Mouse (Mus musculus) urinary bladder, adult 18-20 months (tissue): ENCODE data around the gene Cnr2.

Source experiments
- DNase-seq, 2 experiments: peaks; one replicate each; pipeline ENCODE4 v3.0.0; 2022; ENCODE audit warnings: low spot score in 2 of 2, mixed read lengths in 2 of 2

Gene Cnr2

DNA sequence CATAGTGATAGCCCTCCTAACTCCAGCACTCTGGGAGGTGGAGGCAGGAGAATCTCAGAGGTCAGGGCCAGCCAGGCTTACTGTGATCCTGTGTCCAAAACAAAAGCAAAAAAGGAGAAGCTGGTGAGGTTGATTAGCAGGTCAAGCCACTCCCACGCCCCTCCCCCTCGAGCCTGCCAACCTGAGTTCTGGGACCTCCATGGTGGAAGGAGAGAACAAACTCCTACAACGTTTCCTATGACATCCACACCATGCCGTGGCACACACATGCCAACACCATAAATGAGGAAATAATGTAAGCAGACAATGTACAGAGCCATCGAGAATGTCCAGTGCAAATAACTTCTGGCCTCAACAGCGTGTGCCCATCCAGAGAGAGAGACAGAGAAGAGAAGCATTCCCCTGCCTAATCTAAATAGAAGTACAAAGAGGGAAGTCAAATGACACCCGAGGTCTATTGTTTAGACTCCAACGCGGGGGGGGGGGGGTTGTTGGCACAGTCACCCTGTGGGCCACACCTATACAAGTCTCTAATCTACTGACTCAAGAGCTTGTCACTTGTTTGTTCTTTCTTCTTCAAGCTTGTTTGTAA, 19.1 kb upstream of the Cnr2 start:
- DNase-seq, result peak; percentile 34 to 37

DNA sequence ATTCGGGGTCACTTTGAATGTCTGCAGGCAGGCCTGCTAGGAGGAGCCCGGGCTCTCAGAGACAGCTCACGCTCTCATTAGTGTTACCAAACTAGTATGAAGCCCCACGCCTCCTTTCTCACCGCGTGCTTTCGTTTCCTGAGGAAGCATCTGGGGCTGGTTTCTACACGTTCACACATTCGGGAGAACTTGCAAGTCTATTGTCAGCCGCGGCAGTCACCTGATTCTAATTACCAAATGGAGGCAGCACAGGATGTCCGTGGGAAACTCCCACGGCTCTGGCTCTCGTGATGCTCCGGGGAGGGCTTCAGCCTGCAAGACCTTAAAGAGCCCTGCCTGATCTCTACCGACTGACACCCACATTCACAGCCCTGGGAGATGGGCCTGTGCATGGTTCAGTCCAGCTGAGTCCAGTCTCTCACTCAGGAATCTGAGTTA, 18.6 kb upstream of the Cnr2 start:
- peak; percentile 55 to 62 for DNase-seq

DNA sequence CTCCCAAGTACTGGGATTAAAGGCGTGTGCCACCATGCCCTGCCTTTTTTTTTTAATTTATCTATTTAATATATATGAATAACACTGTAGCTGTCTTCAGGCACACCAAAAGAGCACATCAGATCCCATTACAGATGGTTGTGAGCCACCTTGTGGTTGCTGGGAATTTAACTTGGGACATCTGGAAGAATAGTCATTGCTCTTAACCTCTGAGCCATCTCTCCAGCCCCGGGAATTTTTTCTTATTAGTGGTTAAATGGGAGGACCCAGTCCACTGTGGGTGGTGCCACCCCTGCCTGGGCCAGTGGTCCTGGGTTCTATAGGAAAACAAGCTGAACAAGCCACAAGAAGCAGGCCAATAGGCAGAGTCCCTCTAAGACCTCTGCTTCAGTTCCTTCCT, 17.5 kb upstream of the Cnr2 start:
- DNase-seq, result no peak

DNA sequence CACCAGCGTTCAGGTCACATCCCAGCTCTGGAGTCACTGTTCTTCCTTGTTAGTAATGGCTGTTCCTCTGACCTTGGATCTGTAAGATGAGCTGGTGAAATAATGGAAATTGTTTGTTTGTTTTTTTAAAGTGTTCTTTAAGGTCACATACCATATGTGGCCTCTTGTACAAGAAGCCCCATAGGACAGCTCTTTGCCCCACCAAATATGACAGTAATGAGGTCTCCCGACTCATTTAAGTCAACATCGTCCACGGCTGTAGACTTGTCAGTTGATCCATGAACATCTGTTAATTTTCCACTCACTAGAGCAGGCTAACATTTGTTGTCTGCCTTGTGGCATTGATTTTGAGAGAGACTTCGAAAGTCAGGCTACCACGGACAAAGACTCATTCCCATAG, 16.2 kb upstream of the Cnr2 start:
- no peak for DNase-seq

DNA sequence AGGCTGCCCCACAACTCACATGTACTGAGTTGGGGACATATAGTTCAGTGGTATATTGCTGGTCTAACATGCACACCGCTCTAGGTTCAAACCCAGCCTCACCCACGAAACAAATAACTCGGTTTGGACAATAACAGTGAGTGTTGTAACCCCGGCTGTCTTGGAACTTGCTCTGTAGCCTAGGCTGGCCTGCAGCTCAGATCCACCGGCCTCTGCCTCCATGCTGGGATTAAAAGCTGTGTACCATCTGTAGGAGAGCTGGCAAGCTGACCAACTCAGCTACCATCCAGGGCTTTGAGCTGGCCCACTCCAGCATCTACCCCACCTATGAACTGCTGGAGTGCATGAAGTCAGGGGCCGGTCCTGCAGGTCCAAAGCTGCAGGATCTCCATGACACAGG, 15.2 kb upstream of the Cnr2 start:
- no peak for DNase-seq

DNA sequence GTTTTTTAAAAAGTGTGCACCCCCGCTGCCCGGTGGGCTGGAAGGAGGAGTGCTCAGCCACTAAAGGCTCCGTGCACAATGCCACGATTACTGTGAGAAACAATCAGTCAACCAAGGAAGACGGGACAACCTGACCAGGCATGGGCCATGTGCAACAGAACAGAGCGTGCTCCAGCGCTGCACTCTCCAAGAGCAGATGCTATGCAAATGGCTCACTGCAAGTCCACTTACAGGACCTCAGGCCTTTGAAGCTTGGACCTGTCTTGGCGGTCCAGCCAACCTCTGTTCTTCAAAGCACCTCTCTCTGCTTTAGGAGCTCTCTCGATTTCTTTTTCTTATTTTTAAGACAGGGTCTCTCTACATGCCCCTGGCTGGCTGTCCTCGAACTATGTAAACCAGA, 14.6 kb upstream of the Cnr2 start:
- DNase-seq, result no peak

DNA sequence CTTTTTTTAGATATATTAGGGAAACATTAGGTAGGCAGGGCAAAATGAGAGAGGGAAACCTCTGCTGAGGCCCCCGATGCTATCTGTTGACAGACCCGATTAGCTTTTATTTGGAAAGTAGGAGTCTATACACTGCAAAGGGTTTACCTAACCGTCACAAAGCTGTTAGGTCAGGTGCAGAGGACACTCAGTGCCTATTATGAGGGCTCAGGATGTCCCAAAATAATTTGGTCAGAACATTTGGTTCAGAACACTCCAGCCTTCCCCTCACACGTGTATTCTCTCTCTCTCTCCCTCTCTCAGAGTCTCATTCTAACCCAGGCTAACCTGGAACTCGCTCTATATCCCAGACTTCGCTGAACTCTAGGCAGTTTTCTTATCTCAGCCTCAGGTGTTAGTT, 13.2 kb upstream of the Cnr2 start:
- DNase-seq, result no peak

DNA sequence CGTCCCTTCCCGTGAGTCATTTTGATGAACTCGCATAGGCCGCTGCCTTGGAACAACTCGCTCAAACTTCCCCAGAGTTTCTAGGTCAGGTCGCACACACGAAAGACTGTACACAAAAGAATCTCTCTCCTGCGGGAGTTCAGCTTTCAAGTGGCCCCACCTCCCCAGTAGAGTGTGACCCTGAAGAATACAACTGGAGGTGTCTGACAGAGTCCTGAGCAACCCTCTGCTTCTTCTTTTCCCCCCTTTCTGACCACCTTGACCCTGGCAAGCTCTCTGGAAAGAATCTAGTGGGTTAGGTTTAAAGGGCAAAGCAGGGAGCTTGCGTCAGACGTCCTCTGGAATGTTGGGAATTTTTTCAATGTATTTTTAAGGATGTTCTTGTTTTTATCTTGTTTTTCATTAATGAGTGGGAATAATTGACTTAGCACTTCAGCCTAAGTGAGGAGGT, 11.8 kb upstream of the Cnr2 start:
- DNase-seq, result no peak

DNA sequence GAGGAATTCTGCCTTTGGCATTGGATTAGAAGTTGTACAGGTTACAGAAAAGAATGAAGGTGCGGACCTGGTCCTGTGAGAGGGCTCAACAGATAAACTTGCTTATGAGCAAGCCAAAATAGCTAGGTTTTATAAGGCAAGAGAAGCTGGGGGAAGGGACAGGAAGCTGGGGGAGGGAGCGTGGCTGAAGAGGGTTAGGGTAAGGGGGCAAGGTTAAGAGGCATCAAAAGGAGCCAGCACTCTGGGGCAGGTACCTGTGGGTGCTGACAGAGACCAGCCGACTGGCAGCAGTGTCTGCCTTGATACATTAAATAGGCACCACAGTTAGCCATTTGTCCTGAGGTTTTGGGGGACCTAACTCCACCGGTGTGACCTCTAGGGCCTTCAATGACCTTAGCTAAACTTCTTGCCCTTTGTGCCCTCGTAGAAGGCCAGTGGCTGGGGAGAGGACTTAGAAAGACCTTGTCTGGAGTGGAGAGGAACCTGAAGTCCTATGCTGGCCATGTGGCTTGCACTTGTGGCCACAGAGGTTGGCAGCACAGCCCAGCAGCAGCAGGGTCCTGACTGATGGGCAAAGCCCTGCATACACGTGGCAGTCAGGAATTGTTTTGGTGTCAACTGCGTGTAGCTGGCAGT, 11.2 kb upstream of the Cnr2 start:
- DNase-seq, result no peak

DNA sequence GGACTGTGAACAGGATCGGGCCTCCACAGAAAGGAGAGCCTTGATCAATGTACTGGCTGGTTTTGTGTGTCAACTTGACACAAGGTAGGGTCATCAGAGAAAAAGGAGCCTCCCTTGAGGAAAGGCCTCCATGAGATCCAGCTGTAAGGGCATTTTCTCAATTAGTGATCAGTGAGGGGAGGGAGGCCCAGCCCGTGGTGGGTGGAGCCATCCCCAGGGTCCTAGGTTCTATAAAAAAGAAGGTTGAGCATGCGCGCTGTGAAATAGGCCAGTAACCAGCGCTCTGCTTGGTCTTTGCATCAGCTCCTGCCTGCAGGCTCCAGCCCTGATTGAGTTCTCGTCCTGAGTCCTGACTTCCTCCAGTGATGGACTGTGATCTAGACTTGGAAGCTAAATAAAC, 10.7 kb upstream of the Cnr2 start:
- DNase-seq, result no peak

DNA sequence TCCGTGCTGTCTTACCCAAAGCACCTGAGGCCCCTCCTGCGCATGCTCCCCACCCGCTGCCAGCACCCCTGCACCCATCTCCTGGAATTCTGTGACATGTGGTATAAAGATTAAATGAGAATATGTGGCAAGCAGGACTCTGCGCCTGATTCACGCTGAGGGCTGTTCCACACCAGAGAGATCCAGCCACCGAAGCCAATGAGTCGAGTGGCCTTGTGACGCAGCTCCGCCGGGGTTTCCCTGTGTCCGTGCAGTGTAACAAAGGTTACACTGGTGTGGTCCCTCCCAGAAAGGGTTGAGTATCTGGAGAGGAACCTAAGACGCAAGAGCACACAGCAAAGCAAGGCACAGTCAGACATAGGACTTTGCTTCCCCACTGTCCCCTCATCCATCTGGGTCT, 9.5 kb upstream of the Cnr2 start:
- no peak for DNase-seq

DNA sequence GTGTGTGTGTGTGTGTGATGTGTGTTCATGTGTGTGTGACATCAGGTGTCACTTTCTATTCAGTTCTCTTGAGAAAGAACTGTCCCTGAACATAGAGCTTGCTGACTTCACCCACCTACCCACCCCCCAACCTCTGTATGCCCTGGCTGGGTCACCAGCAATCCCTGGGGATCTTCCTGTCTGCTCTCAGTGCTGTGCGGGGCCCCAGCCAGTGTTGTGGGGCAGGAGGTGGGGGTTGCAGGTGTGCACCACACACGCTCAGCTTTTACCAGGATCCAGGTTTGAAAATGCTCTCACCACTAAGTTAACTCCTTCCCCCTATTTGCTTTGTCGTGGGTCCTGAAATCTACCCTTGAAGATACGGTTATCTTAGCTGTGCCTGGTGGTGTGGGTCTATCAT, 9.0 kb upstream of the Cnr2 start:
- no peak for DNase-seq

DNA sequence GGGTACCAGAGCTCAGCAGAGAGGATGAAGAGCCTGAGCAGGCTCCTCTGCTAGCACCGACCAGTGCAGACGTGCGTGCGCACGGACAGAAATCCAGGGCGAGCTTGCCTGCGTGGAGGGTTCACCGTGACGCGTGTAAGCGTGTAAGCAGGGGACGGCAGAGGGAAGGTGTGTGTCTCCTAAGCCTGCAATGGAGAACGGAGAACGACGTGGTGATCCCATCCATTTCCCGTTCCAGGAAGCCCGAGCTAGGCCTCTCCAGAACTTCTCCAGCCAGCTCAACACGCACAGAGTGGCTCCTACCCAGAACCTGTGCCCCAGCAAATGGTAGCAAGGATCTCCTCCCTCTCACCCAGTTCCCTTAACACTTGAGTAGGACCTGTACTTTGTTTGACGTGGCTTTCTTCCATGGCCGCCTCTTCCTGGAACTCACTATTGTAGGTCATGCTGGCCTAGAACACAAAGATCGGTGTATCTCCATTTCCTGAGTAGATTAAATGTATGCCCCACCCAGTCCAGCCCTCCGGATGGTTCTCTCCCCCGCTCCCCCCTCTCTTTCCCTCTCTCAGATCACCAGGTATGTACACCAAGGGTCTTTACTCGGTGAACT, 6.6 kb upstream of the Cnr2 start:
- no peak for DNase-seq

DNA sequence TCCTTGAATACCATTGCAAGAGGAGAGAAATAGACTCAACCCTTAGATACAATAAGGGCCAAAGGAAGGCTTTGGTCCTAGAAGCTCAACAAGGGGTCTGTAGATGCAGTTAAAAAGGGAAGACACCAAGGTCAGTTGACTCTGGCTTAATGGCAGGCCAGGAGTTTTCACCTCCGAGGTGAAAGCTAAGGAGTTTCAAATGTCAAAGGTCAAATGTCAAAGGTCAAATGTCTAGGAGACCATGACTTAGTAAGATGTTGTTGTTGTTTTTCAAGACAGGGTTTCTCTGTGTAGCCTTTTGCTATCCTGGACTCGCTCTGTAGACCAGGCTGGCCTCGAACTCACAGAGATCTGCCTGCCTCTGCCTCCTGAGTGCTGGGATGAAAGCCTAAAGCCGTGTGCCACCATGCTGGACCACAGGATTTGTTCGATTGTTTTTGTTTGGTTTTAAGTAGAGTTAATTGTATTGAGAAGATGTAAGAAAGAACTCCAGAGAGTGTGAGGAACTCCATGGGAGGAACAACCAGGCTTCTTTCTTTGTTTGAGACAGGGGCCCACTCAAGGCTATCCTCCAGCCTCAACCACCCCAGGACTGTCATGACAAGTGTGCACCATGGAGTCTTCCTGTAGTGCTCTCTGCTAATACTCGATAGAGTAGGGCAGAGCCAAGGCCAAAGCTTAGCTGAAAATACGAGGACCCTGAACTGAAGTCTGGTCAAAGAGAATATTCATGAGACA, 5.9 kb upstream of the Cnr2 start:
- DNase-seq, result no peak

DNA sequence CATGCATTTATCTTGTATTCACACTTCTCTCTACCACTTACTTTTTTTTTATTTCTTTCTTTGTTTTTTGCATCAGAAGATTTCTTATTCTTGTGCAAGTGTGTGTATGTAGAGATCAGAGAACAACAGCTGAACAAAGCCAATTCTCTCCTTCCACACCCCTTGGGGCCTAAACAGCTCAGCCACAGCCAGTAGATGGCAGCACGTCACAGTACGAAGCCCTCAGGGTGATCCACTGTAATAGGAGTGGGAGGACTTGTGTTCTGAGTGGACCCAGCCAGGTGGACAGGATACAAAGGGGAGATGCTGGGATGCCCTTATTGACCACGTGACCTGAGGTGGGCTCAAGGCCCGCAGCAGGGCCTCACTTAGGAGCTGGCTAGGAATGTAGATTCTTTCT, 5.3 kb upstream of the Cnr2 start:
- DNase-seq, result peak; percentile 60 to 62

DNA sequence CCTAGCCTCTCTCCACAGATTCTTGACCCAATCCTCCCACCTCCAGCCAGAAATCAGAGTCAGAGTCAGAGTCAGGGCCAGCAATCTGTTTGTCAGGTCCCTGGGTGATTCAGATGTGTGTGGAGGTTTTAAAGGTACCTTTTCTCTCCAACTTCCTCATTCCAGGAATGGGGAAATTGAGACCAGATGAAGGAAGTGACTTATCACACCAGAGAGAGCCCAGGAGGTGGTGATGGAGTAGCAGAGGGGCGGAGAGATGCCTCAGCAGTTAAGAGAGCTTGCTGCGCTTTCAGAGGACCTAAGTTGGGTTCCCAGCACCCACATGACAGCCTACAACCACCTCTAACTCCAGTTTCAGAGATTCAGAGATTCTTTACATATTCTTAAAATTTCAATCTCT, 3.7 kb upstream of the Cnr2 start:
- DNase-seq, result no peak

DNA sequence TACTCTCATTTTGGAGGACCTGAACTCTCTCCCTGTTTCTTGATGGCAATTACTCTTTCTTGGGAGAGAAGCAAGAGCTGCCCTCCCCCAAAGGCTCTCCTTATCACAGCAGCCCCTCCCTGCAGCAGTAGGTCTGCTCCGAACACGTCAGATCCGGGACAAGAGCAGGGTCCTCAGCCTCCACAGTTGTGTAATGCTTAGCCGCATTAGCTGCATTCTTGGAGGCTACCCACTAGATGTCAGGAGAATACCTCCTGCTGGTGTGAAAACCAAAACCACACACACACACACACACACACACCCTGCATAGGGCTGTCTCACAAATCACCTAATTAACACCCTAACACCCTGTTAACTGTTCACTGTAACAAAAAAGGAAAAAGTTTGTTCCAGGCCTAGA, 2.3 kb upstream of the Cnr2 start:
- DNase-seq, result no peak

DNA sequence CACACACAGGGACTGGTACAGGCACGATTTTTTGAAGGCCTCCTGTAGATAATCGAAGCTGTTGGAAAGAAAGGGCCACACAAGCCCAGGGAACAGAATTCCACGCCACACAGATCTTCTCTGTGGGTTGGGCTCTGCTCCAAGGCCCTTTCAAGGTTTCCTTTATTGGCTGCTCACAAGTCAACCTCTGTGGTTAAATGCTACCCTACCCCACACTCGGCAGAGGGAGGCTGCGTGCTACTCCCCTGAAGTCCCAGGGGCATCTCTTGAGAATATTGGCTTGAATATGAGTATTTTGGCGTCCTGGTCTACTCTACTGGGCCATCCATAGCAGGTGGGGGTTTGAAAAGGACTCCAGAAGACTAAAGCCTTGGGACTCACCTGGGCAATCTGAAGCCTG, 963 bp downstream of the Cnr2 start:
- DNase-seq, result no peak

DNA sequence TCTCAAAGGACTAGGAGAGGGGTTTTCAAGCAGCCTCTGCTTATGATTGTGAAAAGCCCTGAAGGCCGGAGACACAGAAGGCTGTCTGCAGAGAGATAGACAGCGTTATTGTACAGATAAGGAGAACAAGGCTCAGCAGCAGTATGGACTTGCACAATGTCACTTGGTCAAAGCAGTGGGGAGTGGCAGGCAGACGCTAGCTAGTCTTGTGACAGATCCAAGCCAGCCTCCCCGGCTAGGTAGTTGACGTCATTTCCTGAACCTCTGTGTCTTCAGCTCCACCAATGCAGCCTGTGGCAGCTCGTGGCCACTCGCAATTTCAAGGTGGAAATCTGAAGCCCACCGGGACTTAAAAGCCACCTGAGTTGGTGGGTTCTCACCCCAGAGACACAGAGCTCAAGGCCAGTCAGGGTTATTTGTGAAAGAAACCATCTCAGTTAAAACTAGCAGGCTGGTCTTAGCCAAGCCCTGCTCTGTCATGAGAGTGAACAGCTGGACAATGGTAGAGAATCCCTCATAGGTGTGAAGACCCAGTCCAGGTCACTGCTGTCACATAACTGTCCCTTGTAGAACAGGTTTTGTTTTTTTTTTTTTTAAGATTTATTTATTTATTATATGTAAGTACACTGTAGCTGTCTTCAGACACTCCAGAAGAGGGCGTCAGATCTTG, 3.3 kb downstream of the Cnr2 start:
- DNase-seq, result no peak

DNA sequence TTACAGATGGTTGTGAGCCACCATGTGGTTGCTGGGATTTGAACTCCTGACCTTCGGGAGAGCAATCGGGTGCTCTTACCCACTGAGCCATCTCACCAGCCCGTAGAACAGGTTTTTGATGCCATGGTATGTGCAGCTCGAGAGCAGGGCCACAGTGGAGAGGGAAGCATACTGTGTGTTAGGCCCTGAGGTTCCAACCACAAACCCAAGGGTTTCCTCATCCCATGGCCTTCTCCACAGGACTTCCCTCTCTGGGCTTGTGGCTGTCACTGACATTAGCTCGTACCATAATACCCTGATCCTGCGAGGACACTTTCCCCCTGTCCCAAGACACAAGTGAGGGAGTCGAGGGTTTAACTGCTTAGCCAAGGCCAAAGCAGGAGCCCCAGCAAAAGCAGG, 3.9 kb downstream of the Cnr2 start:
- DNase-seq, result no peak

DNA sequence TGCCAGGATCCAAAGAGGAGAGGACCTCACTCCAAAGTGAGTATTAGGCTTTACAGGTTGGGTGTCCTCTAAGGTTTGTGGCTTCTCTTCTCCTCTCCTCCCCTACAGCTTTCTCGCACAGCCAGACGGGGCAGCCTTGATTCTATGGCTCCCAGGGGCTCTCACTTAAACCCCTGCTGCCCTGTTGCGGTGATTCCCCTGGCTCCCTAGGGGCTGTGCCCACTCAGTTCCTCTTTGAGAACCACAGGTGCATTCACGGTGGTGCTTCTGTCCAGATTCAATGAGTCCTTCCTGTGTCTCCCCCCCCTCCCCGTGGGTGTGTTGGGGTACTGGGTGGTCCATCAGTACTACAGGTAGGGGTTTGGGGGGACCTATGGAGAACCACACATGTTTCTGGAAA, 4.8 kb downstream of the Cnr2 start:
- DNase-seq, result no peak

DNA sequence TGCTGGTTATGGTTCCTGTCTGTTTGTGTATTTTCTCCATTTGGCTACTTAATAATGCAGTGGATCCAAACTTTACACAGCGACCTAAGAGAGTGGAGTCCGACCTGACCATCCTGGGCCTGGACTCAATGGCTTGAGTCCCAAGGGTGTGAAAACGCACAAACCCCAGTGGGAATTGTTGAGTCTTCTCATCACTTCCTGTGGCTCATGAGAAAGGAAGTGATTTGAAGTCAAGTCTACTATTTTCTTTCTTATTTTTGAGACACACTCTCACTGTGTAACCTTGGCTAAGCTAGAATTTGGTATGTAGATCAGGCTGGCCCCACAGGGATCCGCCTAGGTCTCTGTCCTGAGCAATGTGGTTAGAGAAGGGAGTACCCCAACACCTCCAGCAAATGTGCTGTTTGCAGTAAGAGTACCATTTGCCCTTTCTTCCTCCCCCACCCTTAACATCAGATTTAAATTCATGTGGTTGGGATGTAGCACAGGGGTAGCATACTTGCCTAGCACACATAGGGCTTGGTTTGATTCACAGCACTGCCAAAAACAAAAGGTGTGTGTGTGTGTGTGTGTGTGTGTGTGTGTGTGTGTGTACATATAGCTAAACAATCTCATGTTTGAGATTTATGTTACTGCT, 7.5 kb downstream of the Cnr2 start:
- no peak for DNase-seq
